Mouse (Mus musculus) kidney, adult 8-10 months (tissue): Measurements from ENCODE around the gene Atf5.

Experiments
- DNase-seq, 2 experiments: peaks; one replicate each; pipeline ENCODE4 v3.0.0; 2022

The Atf5 gene

GRCm38 (mm10) chr7:44816470-44817021 lies at the start of gene Atf5:
Gene Atf5, minus strand, starts transcription at chr7:44816658.
- peak in 1 of 2 experiments; percentile 50 for DNase-seq

GRCm38 (mm10) chr7:44864595-44865542 lies 48.4 kb upstream of the Atf5 start:
- DNase-seq, result no peak

GRCm38 (mm10) chr7:44863982-44864494 lies 47.6 kb upstream of the Atf5 start:
- no peak for DNase-seq

GRCm38 (mm10) chr7:44863210-44863609 lies 46.8 kb upstream of the Atf5 start:
- DNase-seq, result no peak

GRCm38 (mm10) chr7:44862434-44862833 lies 46.0 kb upstream of the Atf5 start:
- DNase-seq, result no peak

GRCm38 (mm10) chr7:44861429-44861816 lies 45.0 kb upstream of the Atf5 start:
- DNase-seq, result no peak

- peak in 1 of 2 experiments; percentile 63 for DNase-seq
Measured at GRCm38 (mm10) chr7:44860576-44861428, 44.3 kb upstream of the Atf5 start.

GRCm38 (mm10) chr7:44859896-44860295 lies 43.4 kb upstream of the Atf5 start:
- no peak for DNase-seq

GRCm38 (mm10) chr7:44857905-44858304 lies 41.4 kb upstream of the Atf5 start:
- DNase-seq, result peak in 1 of 2 experiments; percentile 54

GRCm38 (mm10) chr7:44857042-44857552 lies 40.6 kb upstream of the Atf5 start, which contains the start of gene Pnkp:
Gene Pnkp, plus strand, starts transcription at chr7:44857139.
- peak; percentile 78 to 87 for DNase-seq

- no peak for DNase-seq
Measured at GRCm38 (mm10) chr7:44856265-44856916, 39.9 kb upstream of the Atf5 start.

GRCm38 (mm10) chr7:44855036-44855435 lies 38.6 kb upstream of the Atf5 start:
- DNase-seq, result no peak

- peak; percentile 94 to 96 for DNase-seq
Measured at GRCm38 (mm10) chr7:44854356-44855031, 38.0 kb upstream of the Atf5 start.

- DNase-seq, result no peak
Measured at GRCm38 (mm10) chr7:44853596-44854355, 37.3 kb upstream of the Atf5 start.

- DNase-seq, result no peak
Measured at GRCm38 (mm10) chr7:44853065-44853464, 36.6 kb upstream of the Atf5 start.

- no peak for DNase-seq
Measured at GRCm38 (mm10) chr7:44852259-44853027, 36.0 kb upstream of the Atf5 start.

GRCm38 (mm10) chr7:44851625-44852234 lies 35.3 kb upstream of the Atf5 start:
- no peak for DNase-seq

GRCm38 (mm10) chr7:44850789-44851624 lies 34.5 kb upstream of the Atf5 start:
- peak in 1 of 2 experiments; percentile 17 for DNase-seq
